Mouse (Mus musculus) G1E (cell line): ENCODE results near the gene Gimap8.

Experiments
- CTCF ChIP-seq: IDR thresholded peaks from 2 replicates; pipeline ENCODE4 v1.5.1; 2012; ENCODE audit warnings: low read depth, low read length, inconsistent platforms, mixed read lengths
- GATA1 ChIP-seq: IDR thresholded peaks from 2 replicates; pipeline ENCODE4 v1.6.1; 2012; ENCODE audit warnings: borderline replicate concordance, low read length, inconsistent platforms, mixed read lengths

- TF ChIP-seq CTCF = no peak
- TF ChIP-seq GATA1 = no peak
Measured at GRCm38 (mm10) chr6:48677492-48678345, 30.7 kb downstream of the Gimap8 start.
